Mouse (Mus musculus) small intestine, adult 2 months (tissue): ENCODE results near the gene Zscan18. TPM values are rescaled to one million over a fixed set of nuclear protein-coding genes. Genes with fewer than 3 reads are reported as not detected.
A peak's percentile ranks its signal among the peaks of the same experiment; 100 is the strongest.

Experiments used
- H3K27ac ChIP-seq: fragments of 200-500 bp; 2 replicates; pipeline ENCODE4 v1.5.1; 2012; ENCODE audit warnings: low read depth, low read length, control low read depth, inconsistent platforms; ENCODE audit not compliant: insufficient read depth
- H3K27me3 ChIP-seq: fragments of 200-500 bp; 2 replicates; pipeline ENCODE4 v1.6.1; 2012; ENCODE audit warnings: mild to moderate bottlenecking, moderate library complexity, low read length, inconsistent platforms; ENCODE audit not compliant: control insufficient read depth, insufficient read depth
- H3K36me3 ChIP-seq: fragments of 200-500 bp; 2 replicates; pipeline ENCODE4 v1.6.1; 2012; ENCODE audit warnings: mild to moderate bottlenecking, low read length, control low read depth, inconsistent platforms; ENCODE audit not compliant: control insufficient read depth, insufficient read depth
- H3K4me1 ChIP-seq: fragments of 200-500 bp; 2 replicates; pipeline ENCODE4 v1.6.1; 2012; ENCODE audit warnings: low read length, inconsistent platforms, mixed read lengths; ENCODE audit not compliant: control insufficient read depth, insufficient read depth, insufficient read length
- H3K4me3 ChIP-seq: fragments of 200-500 bp; 2 replicates; pipeline ENCODE4 v1.5.1; 2012; ENCODE audit warnings: low read depth, mild to moderate bottlenecking, control low read depth, inconsistent platforms, low read length, moderate library complexity
- CTCF ChIP-seq: fragments of 200-500 bp; IDR thresholded peaks from 2 replicates; pipeline ENCODE4 v1.5.1; 2012; ENCODE audit warnings: low read depth, mild to moderate bottlenecking, control low read depth, inconsistent platforms, low read length, moderate library complexity, mixed read lengths; ENCODE audit not compliant: insufficient replicate concordance, insufficient read length; ENCODE audit errors: extremely low read depth
- POLR2A ChIP-seq: fragments of 200-500 bp; IDR thresholded peaks from 2 replicates; pipeline ENCODE4 v1.6.1; 2012; ENCODE audit warnings: low read depth, mild to moderate bottlenecking, control low read depth, inconsistent platforms, low read length, moderate library complexity
- WGBS: fragments of 180-500 bp; shearing (Covaris S2); methylation state at CpG from one replicate; pipeline ENCODE4 v1.1.7; 2018; 5-methylcytosine and 5-hydroxymethylcytosine counted together
- polyA plus RNA-seq: library from polyadenylated mRNA; depleted of rRNA; stranded (reverse); fragments of >200 nt; gene quantifications from 2 replicates; pipeline ENCODE4 v1.2.3, GENCODE M21; 2012; rRNA removed

Zscan18 gene
- polyA plus RNA-seq, 1 experiment, result 0.24 TPM

DNA sequence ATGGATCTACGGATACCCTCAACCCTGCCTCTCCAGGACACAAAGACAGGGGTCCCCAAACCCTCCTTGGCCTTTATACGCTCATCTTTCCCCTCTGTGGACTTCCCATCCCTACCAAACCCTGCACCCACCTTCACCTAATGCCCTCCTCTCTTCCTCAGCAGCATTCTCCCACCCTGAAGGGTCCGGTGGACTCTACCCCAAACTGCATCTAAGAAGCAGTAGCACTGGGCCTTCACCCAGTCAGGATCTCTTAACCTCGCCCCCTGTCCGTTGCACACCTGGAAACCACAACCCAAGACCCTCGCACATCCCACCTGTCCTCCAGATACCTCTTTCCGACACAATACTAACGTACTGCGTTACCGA, 23.7 kb downstream of the Zscan18 start:
- Histone ChIP-seq H3K27ac (no peak overlapping the region), H3K27me3 (peaks cover 4% of the 10 kb centered on the region), H3K4me1 (peaks cover 9% of the 10 kb centered on the region), H3K4me3 (peak overlapping the region; percentile 77), H3K36me3 (no peaks in the 10 kb centered on the region)
- WGBS, result 29% methylated on average over 10 of the region's 10 CpGs
- TF ChIP-seq POLR2A, result no peak

DNA sequence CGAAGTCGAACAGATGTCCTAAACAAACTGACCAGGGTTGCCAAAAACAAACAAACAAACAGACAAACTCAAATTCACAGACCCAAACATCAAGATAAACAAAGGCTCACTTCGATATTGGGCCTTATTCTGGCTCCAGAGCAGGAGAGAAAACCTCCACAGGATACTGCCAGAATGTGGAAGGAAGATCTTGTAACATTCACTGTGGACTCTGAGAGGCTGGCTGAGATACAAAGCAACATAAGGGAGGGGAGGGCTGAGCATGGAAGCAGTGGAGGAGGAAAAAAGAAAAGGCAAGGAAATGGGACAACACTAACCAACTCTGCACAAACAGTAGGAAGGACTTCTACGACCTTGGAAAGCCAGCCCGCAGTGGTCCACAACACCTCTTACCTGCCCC, 24.3 kb downstream of the Zscan18 start:
- H3K27me3 ChIP-seq, result peaks cover 4% of the 10 kb centered on the region
- no peaks in the 10 kb centered on the region for H3K36me3 ChIP-seq
- 76% methylated on average over 5 of the region's 5 CpGs for WGBS
- no peak overlapping the region for H3K27ac ChIP-seq
- TF ChIP-seq POLR2A (no peak), CTCF (no peak)
- H3K4me3 ChIP-seq, result no peak overlapping the region
- peaks cover 9% of the 10 kb centered on the region for H3K4me1 ChIP-seq

DNA sequence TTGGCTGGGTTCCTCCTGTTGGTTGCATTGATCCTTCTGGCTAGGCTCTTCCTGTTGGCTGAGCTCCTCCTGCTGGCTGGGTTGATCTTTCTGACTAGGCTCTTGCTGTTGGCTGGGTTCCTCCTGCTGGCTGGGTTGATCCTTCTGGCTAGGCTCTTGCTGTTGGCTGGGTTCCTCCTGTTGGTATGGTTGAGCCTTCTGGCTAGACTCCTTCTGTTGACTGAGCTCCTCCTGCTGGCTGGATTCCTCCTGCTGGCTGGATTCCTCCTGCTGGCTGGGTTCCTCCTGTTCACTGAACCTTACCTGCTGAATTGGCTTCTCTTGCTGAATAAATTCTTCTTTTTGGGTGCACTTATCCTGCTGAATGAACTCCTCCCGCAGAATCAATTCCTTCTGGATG, 28.8 kb downstream of the Zscan18 start:
- Histone ChIP-seq H3K27ac (no peak overlapping the region), H3K27me3 (no peaks in the 10 kb centered on the region), H3K36me3 (no peaks in the 10 kb centered on the region), H3K4me1 (no peaks in the 10 kb centered on the region), H3K4me3 (no peak overlapping the region)
- TF ChIP-seq POLR2A (no peak), CTCF (no peak)
- WGBS, result 100% methylated on average over 1 of the region's 1 CpGs

DNA sequence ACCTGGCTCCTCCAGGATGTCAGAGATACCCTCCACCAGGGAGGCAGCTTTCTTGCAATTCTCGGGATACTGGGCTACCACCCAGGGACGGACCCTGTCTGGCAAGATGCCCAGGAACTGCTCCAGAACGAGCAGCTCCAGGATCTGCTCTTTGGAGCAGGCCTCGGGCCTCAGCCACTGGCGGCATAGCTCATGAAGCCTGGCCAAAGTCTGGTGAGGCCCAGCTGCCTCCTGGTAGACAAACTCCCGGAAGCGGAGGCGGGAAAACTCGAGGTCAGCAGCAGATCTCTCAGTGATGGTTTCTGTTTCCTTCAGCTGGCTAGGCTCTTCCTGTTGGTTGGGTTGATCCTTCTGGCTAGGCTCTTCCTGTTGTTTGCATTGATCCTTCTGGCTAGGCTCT, 29.3 kb downstream of the Zscan18 start:
- Histone ChIP-seq H3K36me3 (no peaks in the 10 kb centered on the region), H3K4me1 (no peaks in the 10 kb centered on the region), H3K4me3 (no peak overlapping the region), H3K27me3 (no peaks in the 10 kb centered on the region), H3K27ac (no peak overlapping the region)
- 77% methylated on average over 9 of the region's 9 CpGs for WGBS
- TF ChIP-seq POLR2A (no peak), CTCF (no peak)

DNA sequence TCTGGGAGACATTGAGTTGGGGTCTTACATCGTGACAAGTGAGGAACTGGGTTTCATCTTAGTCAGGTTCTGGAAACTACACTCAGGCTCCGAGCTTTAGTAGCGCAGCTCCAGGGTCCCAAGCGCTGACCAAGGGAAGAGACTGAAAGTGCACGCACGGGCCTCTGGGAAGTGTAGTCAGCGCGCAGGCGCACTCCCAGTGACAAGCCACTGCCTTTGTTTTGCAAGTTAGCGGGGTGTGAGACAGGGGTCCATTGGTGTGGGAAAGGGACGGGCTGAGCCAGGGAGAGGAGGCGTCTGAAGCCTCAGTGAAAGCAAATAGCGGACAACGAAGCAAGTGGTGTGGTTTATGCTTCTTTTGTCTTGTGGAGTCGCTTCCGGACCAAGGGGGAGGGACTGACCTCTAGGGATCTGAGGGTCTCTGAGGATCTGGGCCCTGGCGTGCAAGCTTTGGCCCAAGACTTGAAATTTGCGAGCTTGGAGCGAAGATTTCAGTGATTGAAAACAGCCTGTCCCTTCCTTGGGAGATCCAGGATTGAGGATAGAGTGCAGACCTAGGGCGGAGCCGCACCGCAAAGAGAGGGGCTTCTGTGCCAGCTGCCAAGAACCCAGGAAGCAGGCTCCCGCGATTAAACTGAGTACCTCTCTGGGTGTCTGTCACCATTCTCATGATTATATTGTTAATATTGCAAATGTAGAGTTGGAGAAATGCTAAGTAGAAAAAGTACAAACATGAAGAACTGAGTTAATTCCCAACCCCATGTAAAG, 53.8 kb downstream of the Zscan18 start:
- WGBS, result 69% methylated on average over 24 of the region's 24 CpGs
- Histone ChIP-seq H3K4me1 (no peaks in the 10 kb centered on the region), H3K36me3 (no peaks in the 10 kb centered on the region), H3K4me3 (peak overlapping the region; percentile 22; the same call in 1 of the 2 replicates), H3K27me3 (no peaks in the 10 kb centered on the region; the same call in 1 of the 2 replicates), H3K27ac (no peak overlapping the region)
- TF ChIP-seq POLR2A, result no peak
- no peak for TF ChIP-seq CTCF

DNA sequence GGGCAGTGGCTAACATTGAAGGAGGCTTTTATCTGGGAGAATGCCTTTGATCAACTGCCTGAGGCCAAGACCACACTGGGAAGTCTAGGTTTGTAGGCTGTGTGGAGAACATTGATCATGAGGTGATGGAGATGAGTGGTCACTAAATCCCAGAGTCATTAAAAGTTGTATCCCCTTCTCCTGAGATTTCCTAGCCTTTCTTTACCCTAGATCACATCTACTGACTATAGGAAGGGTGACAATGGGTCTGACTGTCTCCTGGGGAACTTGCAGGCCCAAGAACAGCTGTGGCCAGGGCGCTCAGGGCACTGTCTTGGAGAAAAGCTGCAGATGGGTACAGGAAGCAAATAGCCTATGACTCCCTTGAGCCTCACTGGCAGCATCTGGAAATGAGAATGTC, 68.5 kb downstream of the Zscan18 start, which contains the start of gene Vmn2r56:
Gene Vmn2r56, minus strand, starts transcription at position 101 of the 400 bp plus-strand sequence.
- no peak within 1 kb of the TSS for H3K27ac ChIP-seq
- H3K4me3 ChIP-seq, result no peak within 1 kb of the TSS
- TF ChIP-seq POLR2A (no peak), CTCF (no peak)
- H3K4me1 ChIP-seq, result no peaks in the 10 kb centered on the region
- 14% methylated on average over 1 of the region's 1 CpGs for WGBS
- no peaks in the 10 kb centered on the region for H3K36me3 ChIP-seq
- H3K27me3 ChIP-seq, result no peaks in the 10 kb centered on the region

Other genes starting within 250 kb of the Zscan18 start
- gene Vmn2r53, start 194.8 kb downstream of the Zscan18 start, polyA plus RNA-seq, result not detected in 2 replicates
- gene Vmn2r54, start 163.3 kb downstream of the Zscan18 start, polyA plus RNA-seq, result not detected in 2 replicates
- not detected in 2 replicates for gene Vmn2r55, start 118.6 kb downstream of the Zscan18 start, polyA plus RNA-seq
- gene Vmn2r56, start 68.6 kb downstream of the Zscan18 start, polyA plus RNA-seq, result not detected in 2 replicates
- 0.11 and 0.22 TPM in 2 replicates for gene Zfp329, start 15.2 kb upstream of the Zscan18 start, polyA plus RNA-seq
- 3.3 and 5.3 TPM in 2 replicates for gene Zfp110, start 31.1 kb upstream of the Zscan18 start, polyA plus RNA-seq
- gene Zfp128, start 77.5 kb upstream of the Zscan18 start, polyA plus RNA-seq, result 0.15 TPM in 2 replicates
- 4.0 and 5.6 TPM in 2 replicates for gene Zscan22, start 94.2 kb upstream of the Zscan18 start, polyA plus RNA-seq
- gene Rps5, start 118.7 kb upstream of the Zscan18 start, polyA plus RNA-seq, result 1,663 and 2,242 TPM in 2 replicates
- 0.22 and 0.41 TPM in 2 replicates for gene Rnf225, start 123.8 kb upstream of the Zscan18 start, polyA plus RNA-seq
- 3.1 and 3.5 TPM in 2 replicates for gene Zfp324, start 162.2 kb upstream of the Zscan18 start, polyA plus RNA-seq
- 1.2 and 1.8 TPM in 2 replicates for gene Zfp446, start 174.2 kb upstream of the Zscan18 start, polyA plus RNA-seq
- gene Slc27a5, start 194.6 kb upstream of the Zscan18 start, polyA plus RNA-seq, result 0.19 TPM in 1 of 2 replicates, not detected in the other
- 101 and 195 TPM in 2 replicates for gene Trim28, start 195.5 kb upstream of the Zscan18 start, polyA plus RNA-seq
- gene Zbtb45, start 206.4 kb upstream of the Zscan18 start, polyA plus RNA-seq, result 22.1 and 46.2 TPM in 2 replicates
- 58.3 and 102 TPM in 2 replicates for gene Chmp2a, start 231.2 kb upstream of the Zscan18 start, polyA plus RNA-seq
- gene Ube2m, start 234.6 kb upstream of the Zscan18 start, polyA plus RNA-seq, result 56.0 and 93.7 TPM in 2 replicates